Mouse (Mus musculus): ENCODE measurements at regions not wholly inside any gene's neighbourhood (a gene's known extent, or its start where the extent isn't known, plus 50 kb on each side); places are given as distances from the start of the nearest gene placed in this dataset.

GRCm38 (mm10) chr11:71371871-71372270 lies 141.3 kb upstream of the Nlrp1b start:
- 44% methylated on average over 5 of the region's 5 CpGs for whole genome bisulfite sequencing
- ATAC-seq (ENCODE audit: insufficient number of reproducible peaks, insufficient read depth, low FRiP score, low read depth): no peak

GRCm38 (mm10) chr11:71375132-71375531 lies 144.6 kb upstream of the Nlrp1b start:
- Histone ChIP-seq H3K4me2 (replicated peaks; ENCODE audit: low read depth, low read length) (no peak overlapping the region), H3K36me3 (ENCODE audit: control insufficient read depth, insufficient read depth, low read length) (no peaks in the 10 kb centered on the region), H3K9me3 (ENCODE audit: control insufficient read depth, low read depth, low read length) (no peaks in the 10 kb centered on the region), H3K4me3 (ENCODE audit: low read depth, low read length) (no peak overlapping the region), H3K4me1 (ENCODE audit: control insufficient read depth, insufficient read depth, low read length) (no peaks in the 10 kb centered on the region), H3K27ac (ENCODE audit: low read length) (no peak overlapping the region), H3K27me3 (ENCODE audit: control insufficient read depth, insufficient read depth, low read length) (no peaks in the 10 kb centered on the region), H3K9ac (replicated peaks; ENCODE audit: low read depth, low read length) (no peak overlapping the region)
- ATAC-seq (ENCODE audit: insufficient number of reproducible peaks, insufficient read depth, low FRiP score, low read depth): no peak
- WGBS: 63% methylated on average over 5 of the region's 5 CpGs

More at GRCm38 (mm10) chr11:71371871-71372270, 141.3 kb upstream of the Nlrp1b start:
- H3K4me2 ChIP-seq (replicated peaks; ENCODE audit: low read depth, low read length): no peak overlapping the region
- H3K27me3 ChIP-seq (ENCODE audit: control insufficient read depth, insufficient read depth, low read length): no peaks in the 10 kb centered on the region
- H3K9ac ChIP-seq (replicated peaks; ENCODE audit: low read depth, low read length): no peak overlapping the region
- no peaks in the 10 kb centered on the region for H3K36me3 ChIP-seq (ENCODE audit: control insufficient read depth, insufficient read depth, low read length)
- no peaks in the 10 kb centered on the region for H3K9me3 ChIP-seq (ENCODE audit: control insufficient read depth, low read depth, low read length)
- H3K4me1 ChIP-seq (ENCODE audit: control insufficient read depth, insufficient read depth, low read length): no peaks in the 10 kb centered on the region
- no peak overlapping the region for H3K27ac ChIP-seq (ENCODE audit: low read length)
- H3K4me3 ChIP-seq (ENCODE audit: low read depth, low read length): no peak overlapping the region

GRCm38 (mm10) chr11:71388411-71388810 lies 157.9 kb upstream of the Nlrp1b start:
- Histone ChIP-seq H3K27me3 (ENCODE audit: control insufficient read depth, insufficient read depth, low read length) (no peaks in the 10 kb centered on the region), H3K27ac (ENCODE audit: low read length) (no peak overlapping the region), H3K4me1 (ENCODE audit: control insufficient read depth, insufficient read depth, low read length) (no peaks in the 10 kb centered on the region), H3K4me2 (replicated peaks; ENCODE audit: low read depth, low read length) (no peak overlapping the region), H3K36me3 (ENCODE audit: control insufficient read depth, insufficient read depth, low read length) (no peaks in the 10 kb centered on the region), H3K4me3 (ENCODE audit: low read depth, low read length) (no peak overlapping the region), H3K9ac (replicated peaks; ENCODE audit: low read depth, low read length) (no peak overlapping the region), H3K9me3 (ENCODE audit: control insufficient read depth, low read depth, low read length) (no peaks in the 10 kb centered on the region)
- no peak for ATAC-seq (ENCODE audit: insufficient number of reproducible peaks, insufficient read depth, low FRiP score, low read depth)
- WGBS: 75% methylated on average over 4 of the region's 4 CpGs

- ATAC-seq (ENCODE audit: insufficient number of reproducible peaks, insufficient read depth, low FRiP score, low read depth): 0 out of 2 replicates have a peak, but pooled peaks have one; percentile 33
- no peaks in the 10 kb centered on the region for H3K9me3 ChIP-seq (ENCODE audit: control insufficient read depth, low read depth, low read length)
- no peak overlapping the region for H3K27ac ChIP-seq (ENCODE audit: low read length)
- no peaks in the 10 kb centered on the region for H3K27me3 ChIP-seq (ENCODE audit: control insufficient read depth, insufficient read depth, low read length)
- no peaks in the 10 kb centered on the region for H3K4me1 ChIP-seq (ENCODE audit: control insufficient read depth, insufficient read depth, low read length)
- no peak overlapping the region for H3K4me2 ChIP-seq (replicated peaks; ENCODE audit: low read depth, low read length)
- H3K4me3 ChIP-seq (ENCODE audit: low read depth, low read length): no peak overlapping the region
- no peak overlapping the region for H3K9ac ChIP-seq (replicated peaks; ENCODE audit: low read depth, low read length)
- no peaks in the 10 kb centered on the region for H3K36me3 ChIP-seq (ENCODE audit: control insufficient read depth, insufficient read depth, low read length)
- 20% methylated on average over 7 of the region's 7 CpGs for WGBS
Observed at GRCm38 (mm10) chr11:71389659-71390058, 159.1 kb upstream of the Nlrp1b start.

GRCm38 (mm10) chr11:71390151-71390550 lies 159.6 kb upstream of the Nlrp1b start:
- Histone ChIP-seq H3K9ac (replicated peaks; ENCODE audit: low read depth, low read length) (no peak overlapping the region), H3K4me2 (replicated peaks; ENCODE audit: low read depth, low read length) (no peak overlapping the region), H3K9me3 (ENCODE audit: control insufficient read depth, low read depth, low read length) (no peaks in the 10 kb centered on the region), H3K27ac (ENCODE audit: low read length) (no peak overlapping the region), H3K4me3 (ENCODE audit: low read depth, low read length) (no peak overlapping the region), H3K4me1 (ENCODE audit: control insufficient read depth, insufficient read depth, low read length) (no peaks in the 10 kb centered on the region), H3K27me3 (ENCODE audit: control insufficient read depth, insufficient read depth, low read length) (no peaks in the 10 kb centered on the region), H3K36me3 (ENCODE audit: control insufficient read depth, insufficient read depth, low read length) (no peaks in the 10 kb centered on the region)
- 68% methylated on average over 3 of the region's 3 CpGs for WGBS
- ATAC-seq (ENCODE audit: insufficient number of reproducible peaks, insufficient read depth, low FRiP score, low read depth): no peak

- Histone ChIP-seq H3K9ac (replicated peaks; ENCODE audit: low read depth, low read length) (no peak overlapping the region), H3K4me1 (ENCODE audit: control insufficient read depth, insufficient read depth, low read length) (no peaks in the 10 kb centered on the region), H3K27ac (ENCODE audit: low read length) (no peak overlapping the region), H3K4me2 (replicated peaks; ENCODE audit: low read depth, low read length) (no peak overlapping the region), H3K9me3 (ENCODE audit: control insufficient read depth, low read depth, low read length) (no peaks in the 10 kb centered on the region), H3K36me3 (ENCODE audit: control insufficient read depth, insufficient read depth, low read length) (no peaks in the 10 kb centered on the region), H3K27me3 (ENCODE audit: control insufficient read depth, insufficient read depth, low read length) (no peaks in the 10 kb centered on the region), H3K4me3 (ENCODE audit: low read depth, low read length) (no peak overlapping the region)
- no peak for ATAC-seq (ENCODE audit: insufficient number of reproducible peaks, insufficient read depth, low FRiP score, low read depth)
- 62% methylated on average over 3 of the region's 3 CpGs for WGBS
Observed at GRCm38 (mm10) chr11:71390616-71391015, 160.1 kb upstream of the Nlrp1b start.

- Histone ChIP-seq H3K4me3 (ENCODE audit: low read depth, low read length) (no peak overlapping the region), H3K4me1 (ENCODE audit: control insufficient read depth, insufficient read depth, low read length) (no peaks in the 10 kb centered on the region), H3K4me2 (replicated peaks; ENCODE audit: low read depth, low read length) (no peak overlapping the region), H3K27ac (ENCODE audit: low read length) (no peak overlapping the region), H3K36me3 (ENCODE audit: control insufficient read depth, insufficient read depth, low read length) (no peaks in the 10 kb centered on the region), H3K9me3 (ENCODE audit: control insufficient read depth, low read depth, low read length) (no peaks in the 10 kb centered on the region), H3K27me3 (ENCODE audit: control insufficient read depth, insufficient read depth, low read length) (no peaks in the 10 kb centered on the region), H3K9ac (replicated peaks; ENCODE audit: low read depth, low read length) (no peak overlapping the region)
- 70% methylated on average over 5 of the region's 5 CpGs for WGBS
- no peak for ATAC-seq (ENCODE audit: insufficient number of reproducible peaks, insufficient read depth, low FRiP score, low read depth)
Observed at GRCm38 (mm10) chr11:71393406-71393805, 162.9 kb upstream of the Nlrp1b start.

- no peaks in the 10 kb centered on the region for H3K4me1 ChIP-seq (ENCODE audit: control insufficient read depth, insufficient read depth, low read length)
- H3K4me2 ChIP-seq (replicated peaks; ENCODE audit: low read depth, low read length): no peak overlapping the region
- H3K9me3 ChIP-seq (ENCODE audit: control insufficient read depth, low read depth, low read length): no peaks in the 10 kb centered on the region
- WGBS: 77% methylated on average over 4 of the region's 4 CpGs
- ATAC-seq (ENCODE audit: insufficient number of reproducible peaks, insufficient read depth, low FRiP score, low read depth): no peak
- H3K9ac ChIP-seq (replicated peaks; ENCODE audit: low read depth, low read length): no peak overlapping the region
- H3K27ac ChIP-seq (ENCODE audit: low read length): no peak overlapping the region
- no peak overlapping the region for H3K4me3 ChIP-seq (ENCODE audit: low read depth, low read length)
- H3K36me3 ChIP-seq (ENCODE audit: control insufficient read depth, insufficient read depth, low read length): no peaks in the 10 kb centered on the region
- no peaks in the 10 kb centered on the region for H3K27me3 ChIP-seq (ENCODE audit: control insufficient read depth, insufficient read depth, low read length)
Observed at GRCm38 (mm10) chr11:71395023-71395422, 164.5 kb upstream of the Nlrp1b start.

- Histone ChIP-seq H3K27me3 (ENCODE audit: control insufficient read depth, insufficient read depth, low read length) (no peaks in the 10 kb centered on the region), H3K9ac (replicated peaks; ENCODE audit: low read depth, low read length) (no peak overlapping the region), H3K36me3 (ENCODE audit: control insufficient read depth, insufficient read depth, low read length) (no peaks in the 10 kb centered on the region), H3K4me2 (replicated peaks; ENCODE audit: low read depth, low read length) (no peak overlapping the region), H3K27ac (ENCODE audit: low read length) (no peak overlapping the region), H3K9me3 (ENCODE audit: control insufficient read depth, low read depth, low read length) (no peaks in the 10 kb centered on the region), H3K4me1 (ENCODE audit: control insufficient read depth, insufficient read depth, low read length) (no peaks in the 10 kb centered on the region), H3K4me3 (ENCODE audit: low read depth, low read length) (no peak overlapping the region)
- ATAC-seq (ENCODE audit: insufficient number of reproducible peaks, insufficient read depth, low FRiP score, low read depth): no peak
- 69% methylated on average over 1 of the region's 1 CpGs for WGBS
Observed at GRCm38 (mm10) chr11:71395631-71396030, 165.1 kb upstream of the Nlrp1b start.
